Mouse (Mus musculus) C2C12 (cell line): ENCODE results near the gene Gm5431. TPM values are rescaled to one million over a fixed set of nuclear protein-coding genes. Genes with fewer than 3 reads are reported as not detected.
A peak's percentile ranks its signal among the peaks of the same experiment; 100 is the strongest.

Experiments
- H3K27me3 ChIP-seq: one replicate; pipeline ENCODE4 v1.6.1; 2011; ENCODE audit not compliant: control insufficient read depth, insufficient read depth, insufficient read length
- H3K36me3 ChIP-seq: one replicate; pipeline ENCODE4 v1.6.1; 2011; ENCODE audit not compliant: control insufficient read depth, insufficient read depth
- H3K4me3 ChIP-seq: one replicate; pipeline ENCODE4 v1.5.1; 2011; ENCODE audit warnings: mild to moderate bottlenecking, control low read depth; ENCODE audit not compliant: poor library complexity, insufficient read depth, severe bottlenecking
- H3K79me2 ChIP-seq: one replicate; pipeline ENCODE4 v1.6.1; 2011; ENCODE audit not compliant: control insufficient read depth, insufficient read depth
- H3K79me3 ChIP-seq: one replicate; pipeline ENCODE4 v1.6.1; 2011; ENCODE audit warnings: low read depth, control low read depth
- H3ac ChIP-seq: one replicate; pipeline ENCODE3; 2011; ENCODE audit warnings: low read depth; ENCODE audit not compliant: control insufficient read depth, insufficient read length
- CEBPB ChIP-seq: IDR thresholded peaks from one replicate; pipeline ENCODE4 v1.6.1; 2011; ENCODE audit warnings: low read depth, mild to moderate bottlenecking, control low read depth, moderate library complexity
- CTCF ChIP-seq: IDR thresholded peaks from one replicate; pipeline ENCODE4 v1.5.1; 2011; ENCODE audit not compliant: control insufficient read depth, insufficient read depth, insufficient read length
- FOSL1 ChIP-seq: IDR thresholded peaks from one replicate; pipeline ENCODE4 v1.8.0; 2011; ENCODE audit warnings: mild to moderate bottlenecking, low read length; ENCODE audit not compliant: poor library complexity, insufficient read depth, severe bottlenecking
- MAX ChIP-seq: IDR thresholded peaks from one replicate; pipeline ENCODE4 v1.6.1; 2011; ENCODE audit warnings: mild to moderate bottlenecking, control low read depth
- MYOD1 ChIP-seq: IDR thresholded peaks from one replicate; pipeline ENCODE4 v1.6.1; 2011; ENCODE audit warnings: low read depth; ENCODE audit not compliant: control insufficient read depth, insufficient read length
- MYOG ChIP-seq: IDR thresholded peaks from one replicate; pipeline ENCODE4 v1.6.1; 2011; ENCODE audit not compliant: control insufficient read depth, insufficient read length; ENCODE audit errors: extremely low read depth
- USF1 ChIP-seq: IDR thresholded peaks from one replicate; pipeline ENCODE4 v1.6.1; 2011; ENCODE audit warnings: low read depth, mild to moderate bottlenecking, control low read depth, moderate library complexity
- polyA plus RNA-seq: library from polyadenylated mRNA; unstranded; fragments of >200 nt; fragmentation: generic; extraction: Trizol; gene quantifications from one replicate; pipeline ENCODE4 v1.2.1, GENCODE M21; 2012; ENCODE audit warnings: missing spikeins

Gm5431 gene
- polyA plus RNA-seq, 1 experiment = not detected

- Histone ChIP-seq H3ac (peak overlapping the region; percentile 82), H3K27me3 (no peaks in the 10 kb centered on the region), H3K79me3 (peaks cover 31% of the 10 kb centered on the region), H3K79me2 (peaks cover 54% of the 10 kb centered on the region), H3K4me3 (peak overlapping the region; percentile 45), H3K36me3 (peaks cover 9% of the 10 kb centered on the region)
- no peak for TF ChIP-seq CEBPB
- TF ChIP-seq MAX = peak; percentile 37
- TF ChIP-seq MYOG = no peak
- no peak for TF ChIP-seq CTCF
- TF ChIP-seq MYOD1 = no peak
- peak; percentile 12 for TF ChIP-seq USF1
- TF ChIP-seq FOSL1 = no peak
Observed at GRCm38 (mm10) chr11:48871817-48872541, 30.0 kb downstream of the Gm5431 start.

- H3K79me3 ChIP-seq = peaks cover 35% of the 10 kb centered on the region
- H3K36me3 ChIP-seq = peaks cover 16% of the 10 kb centered on the region
- H3K4me3 ChIP-seq = peak within 1 kb of the TSS; percentile 45
- TF ChIP-seq CTCF = no peak
- TF ChIP-seq MYOG = no peak
- no peak for TF ChIP-seq USF1
- no peak for TF ChIP-seq MAX
- TF ChIP-seq CEBPB = no peak
- no peak for TF ChIP-seq FOSL1
- no peak for TF ChIP-seq MYOD1
- no peaks in the 10 kb centered on the region for H3K27me3 ChIP-seq
- peak within 1 kb of the TSS; percentile 82 for H3ac ChIP-seq
- peaks cover 61% of the 10 kb centered on the region for H3K79me2 ChIP-seq
Observed at GRCm38 (mm10) chr11:48871201-48871772, 30.7 kb downstream of the Gm5431 start, which contains the start of gene Irgm1. Gene Irgm1, minus strand, starts transcription at chr11:48871683.

GRCm38 (mm10) chr11:48870781-48871180 lies 31.2 kb downstream of the Gm5431 start:
- H3ac ChIP-seq = peak overlapping the region; percentile 82
- no peak for TF ChIP-seq FOSL1
- no peak for TF ChIP-seq MYOD1
- no peak for TF ChIP-seq MAX
- TF ChIP-seq USF1 = peak; percentile 95
- TF ChIP-seq CTCF = no peak

GRCm38 (mm10) chr11:48869380-48870110 lies 32.5 kb downstream of the Gm5431 start:
- peak overlapping the region; percentile 45 for H3K4me3 ChIP-seq
- TF ChIP-seq MYOG = no peak
- TF ChIP-seq CEBPB = no peak
- no peak for TF ChIP-seq FOSL1
- TF ChIP-seq CTCF = no peak
- TF ChIP-seq USF1 = no peak
- no peak for TF ChIP-seq MYOD1
- TF ChIP-seq MAX = no peak
- no peaks in the 10 kb centered on the region for H3K27me3 ChIP-seq
- H3ac ChIP-seq = peak overlapping the region; percentile 40
- peaks cover 68% of the 10 kb centered on the region for H3K79me2 ChIP-seq
- peaks cover 36% of the 10 kb centered on the region for H3K79me3 ChIP-seq
- peaks cover 31% of the 10 kb centered on the region for H3K36me3 ChIP-seq

More at GRCm38 (mm10) chr11:48870781-48871180, 31.2 kb downstream of the Gm5431 start:
- H3K27me3 ChIP-seq = no peaks in the 10 kb centered on the region
- H3K4me3 ChIP-seq = peak overlapping the region; percentile 45
- peaks cover 66% of the 10 kb centered on the region for H3K79me2 ChIP-seq
- H3K36me3 ChIP-seq = peaks cover 21% of the 10 kb centered on the region
- H3K79me3 ChIP-seq = peaks cover 36% of the 10 kb centered on the region

GRCm38 (mm10) chr11:48866481-48866880 lies 35.5 kb downstream of the Gm5431 start:
- Histone ChIP-seq H3K4me3 (no peak overlapping the region), H3ac (no peak overlapping the region), H3K36me3 (peaks cover 38% of the 10 kb centered on the region), H3K79me3 (peaks cover 36% of the 10 kb centered on the region), H3K79me2 (peaks cover 56% of the 10 kb centered on the region), H3K27me3 (no peaks in the 10 kb centered on the region)
- no peak for TF ChIP-seq MAX
- no peak for TF ChIP-seq CTCF
- no peak for TF ChIP-seq MYOG
- no peak for TF ChIP-seq CEBPB
- no peak for TF ChIP-seq MYOD1
- TF ChIP-seq USF1 = no peak
- no peak for TF ChIP-seq FOSL1
